Mouse (Mus musculus) thymus, adult 2 months (tissue): ENCODE data around the gene Prg2. TPM values are rescaled to one million over a fixed set of nuclear protein-coding genes. Genes with fewer than 3 reads are reported as not detected.

Experiments used
- DNase-seq: peaks from one replicate; pipeline ENCODE4 v3.0.0; 2021
- H3K27ac ChIP-seq: fragments of 200-500 bp; 2 replicates; pipeline ENCODE4 v1.5.1; 2012; ENCODE audit warnings: low read length, control low read depth; ENCODE audit not compliant: control insufficient read depth, insufficient read depth
- H3K27me3 ChIP-seq: fragments of 200-500 bp; 2 replicates; pipeline ENCODE4 v1.6.1; 2012; ENCODE audit warnings: mild to moderate bottlenecking, low read length, moderate library complexity, mixed read lengths; ENCODE audit not compliant: control insufficient read depth, insufficient read depth
- H3K36me3 ChIP-seq: fragments of 200-500 bp; 2 replicates; pipeline ENCODE4 v1.6.1; 2012; ENCODE audit warnings: mild to moderate bottlenecking, low read length, moderate library complexity; ENCODE audit not compliant: control insufficient read depth, insufficient read depth
- H3K4me1 ChIP-seq: fragments of 200-500 bp; replicated peaks from 2 replicates; pipeline ENCODE4 v1.6.1; 2012; ENCODE audit warnings: low read length; ENCODE audit not compliant: control insufficient read depth, insufficient read depth
- H3K4me3 ChIP-seq: fragments of 200-500 bp; 2 replicates; pipeline ENCODE4 v1.5.1; 2012; ENCODE audit warnings: mild to moderate bottlenecking, low read length, control low read depth, moderate library complexity; ENCODE audit not compliant: control insufficient read depth, insufficient read depth
- CTCF ChIP-seq: fragments of 200-500 bp; IDR thresholded peaks from 2 replicates; pipeline ENCODE4 v1.5.1; 2012; ENCODE audit warnings: mild to moderate bottlenecking, control low read depth, low read length, moderate library complexity, borderline replicate concordance; ENCODE audit not compliant: control insufficient read depth, poor library complexity, insufficient read depth; ENCODE audit errors: extremely low read depth
- POLR2A ChIP-seq: fragments of 200-500 bp; IDR thresholded peaks from 2 replicates; pipeline ENCODE4 v1.6.1; 2012; ENCODE audit warnings: mild to moderate bottlenecking, low read length, control low read depth, moderate library complexity; ENCODE audit not compliant: control insufficient read depth, poor library complexity, insufficient read depth; ENCODE audit errors: extremely low read depth
- WGBS: fragments of 180-500 bp; shearing (Covaris S2); methylation state at CpG from one replicate; pipeline ENCODE4 v1.1.7; 2018; 5-methylcytosine and 5-hydroxymethylcytosine counted together
- polyA plus RNA-seq: library from polyadenylated mRNA; depleted of rRNA; stranded (reverse); fragments of >200 nt; gene quantifications from 2 replicates; pipeline ENCODE4 v1.2.3, GENCODE M21; 2012

Gene Prg2
- polyA plus RNA-seq, 1 experiment, result 5.5 TPM

DNA sequence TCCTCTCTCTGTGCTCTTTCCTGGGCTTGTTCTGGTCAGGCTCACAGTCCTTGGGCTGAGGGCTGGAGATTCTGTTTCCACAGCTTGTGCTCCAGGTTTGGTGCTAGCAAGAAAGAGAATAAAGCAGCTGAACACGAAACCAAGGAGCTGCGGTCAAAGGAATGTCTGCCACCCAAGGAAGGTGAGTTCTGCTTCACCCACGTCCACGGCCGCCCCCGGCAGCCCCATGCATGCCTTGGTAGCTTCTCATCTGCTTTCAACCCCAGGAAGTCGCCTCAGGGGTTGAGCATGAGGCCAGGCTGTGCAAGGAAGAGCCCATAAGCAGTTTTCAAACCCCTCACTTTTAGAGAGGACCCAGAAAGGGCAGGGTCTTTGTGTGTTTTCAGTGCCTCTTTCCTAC is 32.0 kb upstream of the Prg2 start:
- no peak overlapping the region for H3K27ac ChIP-seq
- WGBS, result 96% methylated on average over 7 of the region's 7 CpGs
- H3K36me3 ChIP-seq, result peaks cover 46% of the 10 kb centered on the region
- no peak for DNase-seq
- no peaks in the 10 kb centered on the region for H3K4me1 ChIP-seq
- no peaks in the 10 kb centered on the region for H3K27me3 ChIP-seq
- H3K4me3 ChIP-seq, result no peak overlapping the region
- TF ChIP-seq POLR2A, result no peak
- TF ChIP-seq CTCF, result no peak

DNA sequence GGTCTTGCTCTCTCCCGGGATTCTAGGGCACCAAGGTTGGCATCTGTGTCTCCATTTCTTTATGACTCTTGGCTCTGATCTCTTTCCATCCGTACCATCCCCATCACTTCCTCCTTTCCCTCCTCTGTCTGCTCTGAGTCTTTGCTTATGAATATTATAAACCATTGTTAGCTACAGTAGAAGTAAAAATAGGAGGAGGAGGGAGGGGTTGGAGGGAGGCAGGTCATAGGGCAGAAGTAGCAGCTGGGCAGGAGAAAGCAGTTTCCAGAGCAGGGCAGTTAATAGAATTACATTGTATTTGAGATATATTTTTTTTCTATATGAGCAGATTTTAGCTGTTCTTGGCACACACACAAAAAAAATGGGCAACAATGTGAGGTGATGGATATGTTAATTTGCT is 31.5 kb upstream of the Prg2 start:
- H3K27ac ChIP-seq, result no peak overlapping the region
- H3K27me3 ChIP-seq, result no peaks in the 10 kb centered on the region
- WGBS, result 91% methylated on average over 2 of the region's 2 CpGs
- H3K4me3 ChIP-seq, result no peak overlapping the region
- TF ChIP-seq POLR2A (no peak), CTCF (no peak)
- no peak for DNase-seq
- peaks cover 46% of the 10 kb centered on the region for H3K36me3 ChIP-seq
- no peaks in the 10 kb centered on the region for H3K4me1 ChIP-seq

DNA sequence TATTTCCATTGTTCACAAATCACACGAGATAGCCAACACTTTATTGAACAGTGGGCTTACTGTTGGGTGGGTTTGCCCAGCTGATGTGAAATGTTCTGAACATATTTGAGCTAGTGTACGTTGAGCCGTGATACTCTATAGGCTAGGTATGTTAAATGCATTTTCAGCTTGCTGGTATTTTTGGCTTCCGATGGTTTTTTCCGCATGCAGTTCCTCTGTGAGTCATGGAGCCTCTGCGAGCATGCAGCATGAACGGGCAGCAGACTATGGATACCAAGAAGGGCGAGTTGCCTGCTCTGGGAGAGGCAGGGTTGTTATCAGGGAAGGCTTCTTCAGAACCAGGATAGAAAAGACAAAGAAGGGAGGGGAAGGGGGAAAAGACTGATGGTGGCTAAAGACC is 29.2 kb upstream of the Prg2 start:
- Histone ChIP-seq H3K4me3 (no peak overlapping the region), H3K27ac (no peak overlapping the region), H3K36me3 (peaks cover 52% of the 10 kb centered on the region), H3K4me1 (no peaks in the 10 kb centered on the region), H3K27me3 (no peaks in the 10 kb centered on the region)
- TF ChIP-seq CTCF, result no peak
- no peak for TF ChIP-seq POLR2A
- 96% methylated on average over 8 of the region's 8 CpGs for WGBS
- no peak for DNase-seq

DNA sequence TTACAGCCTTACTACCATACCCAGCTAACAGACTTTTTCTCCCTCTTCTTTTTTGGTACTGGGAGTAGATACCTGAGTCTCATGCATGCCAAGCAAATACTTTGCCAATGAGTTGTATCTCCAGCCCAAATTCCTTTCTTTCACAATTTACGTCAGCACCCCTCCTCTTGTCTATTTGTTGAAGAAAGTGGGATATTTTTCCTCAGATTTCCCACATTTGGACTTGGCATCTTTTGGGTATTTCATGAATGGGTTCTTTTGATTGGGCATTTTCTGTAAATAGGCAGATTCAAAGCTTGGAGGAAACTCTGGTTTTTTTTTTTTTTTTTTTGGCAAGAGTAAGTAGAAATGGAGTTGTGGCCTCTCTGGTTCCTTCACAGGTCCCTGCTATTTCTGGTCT is 28.0 kb upstream of the Prg2 start:
- WGBS, result 96% methylated on average over 1 of the region's 1 CpGs
- no peak for DNase-seq

DNA sequence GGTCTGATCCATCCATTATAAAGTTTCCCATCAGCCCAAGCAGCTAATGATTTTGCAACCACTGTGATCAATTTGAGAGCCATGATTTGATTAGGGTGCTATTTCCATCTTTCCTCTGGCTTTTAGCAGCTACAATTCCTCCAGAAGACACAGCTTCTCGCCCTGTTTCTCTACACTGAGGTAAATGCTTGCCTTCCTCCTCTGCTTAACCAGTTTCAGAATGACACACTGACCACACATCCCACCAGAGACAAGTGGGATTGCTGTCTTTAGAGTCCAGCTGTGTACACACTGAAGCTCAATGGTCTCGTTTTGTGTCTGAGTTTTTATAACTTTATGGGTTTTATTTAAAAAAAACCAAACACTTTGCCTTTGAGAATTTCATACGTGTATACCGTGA is 27.6 kb upstream of the Prg2 start:
- DNase-seq, result no peak
- H3K4me1 ChIP-seq, result no peaks in the 10 kb centered on the region
- 91% methylated on average over 4 of the region's 4 CpGs for WGBS
- H3K27me3 ChIP-seq, result no peaks in the 10 kb centered on the region
- H3K27ac ChIP-seq, result no peak overlapping the region
- peaks cover 48% of the 10 kb centered on the region for H3K36me3 ChIP-seq
- no peak for TF ChIP-seq POLR2A
- no peak for TF ChIP-seq CTCF
- no peak overlapping the region for H3K4me3 ChIP-seq

More for the DNA sequence above, 28.0 kb upstream of the Prg2 start:
- no peak for TF ChIP-seq CTCF
- TF ChIP-seq POLR2A, result no peak
- no peak overlapping the region for H3K4me3 ChIP-seq
- peaks cover 51% of the 10 kb centered on the region for H3K36me3 ChIP-seq
- H3K27me3 ChIP-seq, result no peaks in the 10 kb centered on the region
- H3K4me1 ChIP-seq, result no peaks in the 10 kb centered on the region
- H3K27ac ChIP-seq, result no peak overlapping the region

DNA sequence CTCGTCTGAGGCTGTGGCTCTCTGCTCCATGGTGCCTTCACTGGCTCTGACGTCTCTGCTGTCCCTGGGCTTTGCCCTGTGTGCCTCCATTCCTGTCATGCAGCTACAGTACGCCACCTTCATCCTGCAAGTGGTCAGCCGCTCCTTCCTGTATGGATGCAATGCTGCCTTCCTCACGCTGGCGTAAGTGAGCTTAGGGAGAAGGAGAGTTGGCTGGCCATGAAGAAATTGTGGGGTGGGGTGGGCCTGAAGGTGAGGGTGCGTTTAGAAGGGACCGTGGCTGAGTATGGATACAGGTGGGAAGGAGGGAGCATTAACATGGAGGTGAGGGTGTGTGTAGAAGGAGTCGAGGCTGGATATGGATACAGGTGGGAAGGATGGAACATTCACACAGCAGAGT is 24.8 kb upstream of the Prg2 start:
- WGBS, result 92% methylated on average over 9 of the region's 9 CpGs
- Histone ChIP-seq H3K27me3 (no peaks in the 10 kb centered on the region), H3K27ac (no peak overlapping the region), H3K4me1 (no peaks in the 10 kb centered on the region), H3K36me3 (peaks cover 32% of the 10 kb centered on the region), H3K4me3 (no peak overlapping the region)
- TF ChIP-seq CTCF (no peak), POLR2A (no peak)
- no peak for DNase-seq

DNA sequence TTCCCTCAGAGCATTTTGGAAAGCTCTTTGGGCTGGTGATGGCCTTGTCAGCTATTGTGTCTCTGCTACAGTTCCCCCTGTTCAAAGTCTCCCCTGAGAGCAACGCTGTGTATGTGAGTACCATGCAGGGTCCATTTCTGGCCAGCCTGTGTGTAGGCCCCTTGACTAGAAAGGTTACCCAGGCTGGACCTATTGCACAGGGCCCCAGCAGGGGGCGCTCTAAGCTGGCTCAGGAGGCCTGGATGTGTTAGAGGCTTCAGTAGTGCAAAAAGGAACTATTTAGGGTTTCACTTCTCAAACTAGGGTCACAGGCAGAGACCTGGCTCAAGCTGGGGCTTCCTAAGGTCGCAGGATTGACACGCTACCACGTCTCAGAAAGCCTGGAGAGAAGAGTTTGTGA is 24.0 kb upstream of the Prg2 start:
- peak; percentile 61 for DNase-seq
- Histone ChIP-seq H3K4me1 (no peaks in the 10 kb centered on the region), H3K27me3 (no peaks in the 10 kb centered on the region), H3K27ac (no peak overlapping the region), H3K36me3 (peaks cover 27% of the 10 kb centered on the region), H3K4me3 (no peak overlapping the region)
- WGBS, result 48% methylated on average over 5 of the region's 5 CpGs
- TF ChIP-seq POLR2A, result no peak
- TF ChIP-seq CTCF, result peak; percentile 93
